Mouse (Mus musculus): ENCODE data around the gene Hexb.

DNA sequence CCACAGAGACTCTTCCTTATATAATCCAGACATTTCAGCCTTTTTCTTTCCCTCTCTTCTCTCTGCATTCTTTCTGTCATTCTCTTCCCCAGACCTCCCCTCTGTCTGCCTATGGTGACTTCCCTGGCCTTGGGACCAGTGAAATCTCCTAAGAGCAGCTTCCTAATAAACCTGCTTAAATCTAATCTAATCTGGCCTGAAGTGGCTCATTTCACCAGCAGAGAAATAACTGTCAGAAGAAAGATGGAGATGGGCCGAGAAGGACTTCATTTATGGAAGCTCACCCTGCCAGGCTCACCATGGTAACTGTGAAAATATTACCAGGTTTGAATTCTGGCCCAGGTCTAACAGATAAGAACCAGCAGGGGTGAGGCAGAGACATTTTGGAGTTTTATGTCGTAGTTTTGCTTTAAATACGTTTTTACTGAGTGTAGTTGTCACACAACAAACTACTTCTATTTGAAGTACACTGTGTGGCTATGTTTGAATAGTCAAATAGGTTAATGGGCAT lies 10.4 kb upstream of the Hexb start:
- TF ChIP-seq USF1 (IDR thresholded peaks at IDR 0.05; ENCODE audit: low read depth, low read length) (no peak), CTCF (conservative IDR thresholded peaks at IDR 0.05 in 1 of 2, IDR thresholded peaks at IDR 0.05 in 1 of 2; ENCODE audit: low read depth in 2 of 2, low read length in 2 of 2) (no peak), HCFC1 (IDR thresholded peaks at IDR 0.05; ENCODE audit: low read depth, low read length) (no peak), USF2 (conservative IDR thresholded peaks at IDR 0.05; ENCODE audit: low read depth, low read length) (no peak)
